Mouse (Mus musculus) right cerebral cortex, postnatal 4 days (tissue): Measurements from ENCODE around the gene Htr1f.

Source experiments
- DNase-seq: peaks from one replicate; pipeline ENCODE4 v3.0.0-alpha.2; 2022

Gene Htr1f

GRCm38 (mm10) chr16:64941646-64942195 lies 163.9 kb downstream of the Htr1f start:
- DNase-seq = no peak

GRCm38 (mm10) chr16:64934793-64935192 lies 170.9 kb downstream of the Htr1f start:
- DNase-seq = no peak

- DNase-seq = no peak
These were observed 171.6 kb downstream of the Htr1f start for GRCm38 (mm10) chr16:64934011-64934410.

- no peak for DNase-seq
These were observed 182.2 kb downstream of the Htr1f start for GRCm38 (mm10) chr16:64923500-64923899.

- DNase-seq = no peak
These were observed 196.9 kb downstream of the Htr1f start for GRCm38 (mm10) chr16:64908747-64909146.

- DNase-seq = no peak
These were observed 198.5 kb downstream of the Htr1f start for GRCm38 (mm10) chr16:64907112-64907511.

- no peak for DNase-seq
These were observed 202.3 kb downstream of the Htr1f start for GRCm38 (mm10) chr16:64903328-64903727.

GRCm38 (mm10) chr16:64899084-64899483 lies 206.6 kb downstream of the Htr1f start:
- no peak for DNase-seq

- no peak for DNase-seq
These were observed 216.2 kb downstream of the Htr1f start for GRCm38 (mm10) chr16:64889496-64889895.

- no peak for DNase-seq
These were observed 220.1 kb downstream of the Htr1f start for GRCm38 (mm10) chr16:64885547-64885946.

- DNase-seq = no peak
These were observed 220.5 kb downstream of the Htr1f start for GRCm38 (mm10) chr16:64885142-64885541.

GRCm38 (mm10) chr16:64884420-64884838 lies 221.2 kb downstream of the Htr1f start:
- DNase-seq = no peak

- DNase-seq = no peak
These were observed 221.8 kb downstream of the Htr1f start for GRCm38 (mm10) chr16:64883896-64884295.

GRCm38 (mm10) chr16:64881442-64881841 lies 224.2 kb downstream of the Htr1f start:
- no peak for DNase-seq

- DNase-seq = no peak
These were observed 224.7 kb downstream of the Htr1f start for GRCm38 (mm10) chr16:64880986-64881385.

GRCm38 (mm10) chr16:64879735-64880134 lies 225.9 kb downstream of the Htr1f start:
- no peak for DNase-seq

GRCm38 (mm10) chr16:64878611-64879132 lies 227.0 kb downstream of the Htr1f start:
- DNase-seq = no peak

GRCm38 (mm10) chr16:64877314-64877713 lies 228.3 kb downstream of the Htr1f start:
- no peak for DNase-seq

GRCm38 (mm10) chr16:64876631-64877265 lies 228.9 kb downstream of the Htr1f start:
- no peak for DNase-seq

GRCm38 (mm10) chr16:64875822-64876221 lies 229.8 kb downstream of the Htr1f start:
- no peak for DNase-seq

- DNase-seq = no peak
These were observed 230.3 kb downstream of the Htr1f start for GRCm38 (mm10) chr16:64875384-64875783.
